Mouse (Mus musculus) bone marrow, adult 2 months (tissue): Measurements from ENCODE around the gene Per1.

Experiments
- CTCF ChIP-seq: fragments of 200-500 bp; IDR thresholded peaks from 2 replicates; pipeline ENCODE4 v1.5.1; 2011; ENCODE audit warnings: low read length, control low read depth; ENCODE audit not compliant: control insufficient read depth, insufficient read depth
- POLR2A ChIP-seq: fragments of 200-500 bp; IDR thresholded peaks from 2 replicates; pipeline ENCODE4 v1.6.1; 2011; ENCODE audit warnings: low read depth, mild to moderate bottlenecking, control low read depth, low read length, borderline replicate concordance; ENCODE audit not compliant: control insufficient read depth

GRCm38 (mm10) chr11:69078805-69079438, 16.1 kb upstream of the Per1 start:
- TF ChIP-seq CTCF (no peak), POLR2A (no peak)
